In the genomic region with DNA sequence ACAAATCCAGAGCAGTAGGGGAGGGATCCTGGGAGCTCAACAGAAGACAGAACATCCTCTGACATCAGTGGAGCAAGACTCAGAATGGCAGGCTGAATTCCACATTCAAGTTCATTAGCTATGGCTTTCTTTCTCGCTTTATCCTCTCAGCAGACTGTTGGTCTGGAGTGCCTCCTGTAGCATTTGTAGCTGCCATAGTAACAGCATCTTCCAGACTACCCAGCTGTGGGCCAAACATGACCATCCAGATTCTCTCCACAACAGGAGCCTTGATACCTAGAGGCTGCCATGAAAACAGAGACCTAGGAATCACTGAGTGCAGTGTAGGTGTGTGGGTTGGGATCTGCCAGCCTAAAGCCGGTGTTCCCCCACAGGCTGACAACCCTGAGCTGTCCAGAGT, we compare ENCODE assay signal across 34 mouse cellular contexts. TPM values are rescaled to one million over a fixed set of nuclear protein-coding genes. Genes with fewer than 3 reads are reported as not detected.
"Had no signal": no experiment of that assay in that cellular context is flagged by ENCODE, and none has a peak within 500 bp of the region (broad histone marks: within the 10 kb centered on the region; RNA-seq: fewer than 3 reads in every experiment).

No protein-coding gene starts in this region.

- H3K27me3 ChIP-seq: heart, embryonic 12.5 days; heart, embryonic 13.5 days; heart, embryonic 15.5 days; hindbrain, embryonic 13.5 days; hindbrain, embryonic 15.5 days; intestine, embryonic 15.5 days; kidney, embryonic 15.5 days had no signal

- H3K9me3 ChIP-seq: heart, embryonic 12.5 days; heart, embryonic 13.5 days; heart, embryonic 15.5 days; hindbrain, embryonic 10.5 days; hindbrain, embryonic 12.5 days; hindbrain, embryonic 13.5 days; hindbrain, embryonic 15.5 days; intestine, embryonic 15.5 days; kidney, embryonic 15.5 days had no signal

- H3K36me3 ChIP-seq: heart, embryonic 12.5 days; heart, embryonic 13.5 days; heart, embryonic 15.5 days; hindbrain, embryonic 10.5 days; hindbrain, embryonic 12.5 days; hindbrain, embryonic 13.5 days; hindbrain, embryonic 15.5 days; intestine, embryonic 15.5 days; kidney, embryonic 15.5 days had no signal

- H3K27ac ChIP-seq: heart, embryonic 13.5 days; heart, embryonic 15.5 days; hindbrain, embryonic 12.5 days; hindbrain, embryonic 13.5 days; hindbrain, embryonic 14.5 days; hindbrain, embryonic 15.5 days; intestine, embryonic 15.5 days; kidney, embryonic 15.5 days; kidney, postnatal 0 days had no signal

- H3K4me3 ChIP-seq: heart, embryonic 12.5 days; heart, embryonic 13.5 days; heart, embryonic 15.5 days; hindbrain, embryonic 10.5 days; hindbrain, embryonic 12.5 days; hindbrain, embryonic 13.5 days; hindbrain, embryonic 15.5 days; intestine, embryonic 15.5 days; kidney, embryonic 15.5 days had no signal

- DNase-seq: heart, postnatal 10 days; heart, postnatal 14 days; heart, postnatal 4 days; kidney, adult 11 months; kidney, adult 18-20 months; kidney, adult 2 months; kidney, adult 8-10 months; kidney, adult 9 months; kidney, postnatal 10 days; kidney, postnatal 14 days; kidney, postnatal 25 days; kidney, postnatal 36 days; kidney, postnatal 4 days; layer of hippocampus, adult 9-11 months had no signal

- H3K9ac ChIP-seq: heart, embryonic 12.5 days; heart, embryonic 13.5 days; heart, embryonic 15.5 days; hindbrain, embryonic 12.5 days; hindbrain, embryonic 13.5 days; hindbrain, embryonic 14.5 days; hindbrain, embryonic 15.5 days; intestine, embryonic 15.5 days; kidney, embryonic 15.5 days had no signal

RNA-seq across cellular contexts. Expression of gene Acox2, which starts 49.3 kb away (rescaled TPM):
- total RNA-seq: heart, postnatal 4 days; hematopoietic stem cell, adult 5-6 weeks; hindbrain, postnatal 0 days; layer of hippocampus, adult 18-20 months; layer of hippocampus, adult 8-10 months; left cerebral cortex, adult 18-20 months had no signal
- polyA plus RNA-seq: heart, embryonic 14.5 days; heart, embryonic 15.5 days; heart, postnatal 0 days; hindbrain, embryonic 10.5 days; hindbrain, embryonic 13.5 days; hindbrain, embryonic 14.5 days; inflammation-experienced regulatory T-cells, adult 6 months; kidney, embryonic 14.5 days had no signal
